Mouse (Mus musculus) thymus, postnatal 4 days (tissue): Measurements from ENCODE around the gene Fgfr2.

Source experiments
- DNase-seq: peaks from one replicate; pipeline ENCODE4 v3.0.0; 2021

Gene Fgfr2

GRCm38 (mm10) chr7:132930850-132931559, 192.1 kb downstream of the Fgfr2 start, which contains the start of gene Zranb1:
Gene Zranb1, plus strand, starts transcription at chr7:132931142.
- DNase-seq: peak; percentile 99

GRCm38 (mm10) chr7:132930055-132930454, 193.1 kb downstream of the Fgfr2 start:
- DNase-seq: peak; percentile 19

- DNase-seq: no peak
Measured at GRCm38 (mm10) chr7:132927201-132927600, 195.9 kb downstream of the Fgfr2 start.

- DNase-seq: no peak
Measured at GRCm38 (mm10) chr7:132925227-132925626, 197.9 kb downstream of the Fgfr2 start.

- no peak for DNase-seq
Measured at GRCm38 (mm10) chr7:132921971-132922370, 201.2 kb downstream of the Fgfr2 start.

GRCm38 (mm10) chr7:132903796-132904195, 219.4 kb downstream of the Fgfr2 start:
- DNase-seq: no peak

- no peak for DNase-seq
Measured at GRCm38 (mm10) chr7:132900826-132901531, 222.2 kb downstream of the Fgfr2 start.

- peak; percentile 68 for DNase-seq
Measured at GRCm38 (mm10) chr7:132898234-132898633, 224.9 kb downstream of the Fgfr2 start.

- no peak for DNase-seq
Measured at GRCm38 (mm10) chr7:132897258-132897657, 225.9 kb downstream of the Fgfr2 start.

- no peak for DNase-seq
Measured at GRCm38 (mm10) chr7:132896206-132896815, 226.8 kb downstream of the Fgfr2 start.

GRCm38 (mm10) chr7:132894841-132895555, 228.2 kb downstream of the Fgfr2 start:
- no peak for DNase-seq

GRCm38 (mm10) chr7:132893336-132893735, 229.8 kb downstream of the Fgfr2 start:
- no peak for DNase-seq

GRCm38 (mm10) chr7:132892806-132893205, 230.3 kb downstream of the Fgfr2 start:
- DNase-seq: no peak

- no peak for DNase-seq
Measured at GRCm38 (mm10) chr7:132892311-132892661, 230.9 kb downstream of the Fgfr2 start.

GRCm38 (mm10) chr7:132891561-132892310, 231.4 kb downstream of the Fgfr2 start:
- DNase-seq: no peak

- no peak for DNase-seq
Measured at GRCm38 (mm10) chr7:132890201-132890600, 232.9 kb downstream of the Fgfr2 start.

GRCm38 (mm10) chr7:132889691-132890090, 233.5 kb downstream of the Fgfr2 start:
- DNase-seq: no peak

- peak; percentile 30 for DNase-seq
Measured at GRCm38 (mm10) chr7:132888518-132889249, 234.5 kb downstream of the Fgfr2 start.

GRCm38 (mm10) chr7:132888052-132888451, 235.1 kb downstream of the Fgfr2 start:
- no peak for DNase-seq

GRCm38 (mm10) chr7:132887019-132887804, 235.9 kb downstream of the Fgfr2 start:
- no peak for DNase-seq

GRCm38 (mm10) chr7:132884031-132884430, 239.1 kb downstream of the Fgfr2 start:
- DNase-seq: no peak
